ENCODE assay signal across 8 mouse cellular contexts in the genomic region with DNA sequence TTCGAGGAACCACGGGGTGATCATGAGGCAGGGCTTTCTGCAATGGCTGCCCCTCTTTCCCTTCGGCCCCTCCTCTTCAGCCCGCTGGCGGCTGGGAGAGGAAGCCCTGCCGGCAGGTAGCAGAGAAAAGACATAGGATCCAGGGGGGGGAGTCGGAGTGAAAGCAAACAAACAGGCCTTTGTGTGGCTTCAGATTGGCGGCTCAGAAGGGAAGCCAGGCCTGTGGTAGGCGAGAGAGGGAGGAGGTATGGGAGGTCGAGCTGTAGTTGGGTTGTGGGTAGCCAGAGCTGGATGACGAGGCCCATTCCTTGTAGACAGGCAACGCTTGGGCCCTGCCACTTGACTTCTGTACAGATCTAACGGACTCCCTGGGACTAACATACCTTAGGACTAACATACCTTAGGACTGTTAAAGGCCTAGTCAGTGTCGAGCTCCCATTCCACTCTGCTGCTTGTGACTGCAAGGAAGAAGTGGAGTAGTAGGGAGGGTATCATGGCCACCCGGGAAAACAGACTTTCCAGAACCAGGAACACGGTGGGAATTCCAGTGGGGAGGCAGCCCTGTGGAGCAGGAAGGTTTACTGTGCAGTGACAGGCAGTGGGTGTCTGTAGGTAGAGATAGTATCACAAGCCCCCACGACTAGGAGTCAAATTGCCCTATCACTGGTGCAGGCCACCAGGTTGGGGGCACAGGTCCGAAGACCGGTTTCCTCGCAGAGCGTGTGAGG. TPM values are rescaled to one million over a fixed set of nuclear protein-coding genes. Genes with fewer than 3 reads are reported as not detected.
DNase-seq lines count a peak whose midpoint lies in the region; ATAC-seq and TF ChIP-seq lines count a peak whose summit lies in the region.

No protein-coding gene starts in this region.

- peak; percentile 53 for ATAC-seq in hindbrain, embryonic 11.5 days (ENCODE audit: low FRiP score)
- peak; percentile 45; the same call in 1 of the 2 replicates for ATAC-seq in limb, embryonic 12.5 days (ENCODE audit: insufficient number of reproducible peaks, insufficient read depth, low FRiP score, low TSS enrichment, low read depth)
- peak; percentile 61 for ATAC-seq in midbrain, embryonic 11.5 days (ENCODE audit: low FRiP score)

- intact Hi-C loops in gastrocnemius, postnatal 14 days (cut with DNase I; ENCODE audit: low total_unique reads), result no loop called here

- no peaks in the 10 kb centered on the region for H3K9me3 ChIP-seq in E14TG2a.4 (ENCODE audit: low read length)
- no peaks in the 10 kb centered on the region for H3K9me3 ChIP-seq in hindbrain, embryonic 11.5 days (ENCODE audit: control insufficient read depth, low read length)
- no peaks in the 10 kb centered on the region for H3K9me3 ChIP-seq in limb, embryonic 12.5 days
- no peaks in the 10 kb centered on the region for H3K9me3 ChIP-seq in midbrain, embryonic 11.5 days (ENCODE audit: control insufficient read depth, low read length)

- TF ChIP-seq POLR2A in small intestine, adult 2 months (IDR thresholded peaks at IDR 0.05; ENCODE audit: low read depth, low read length), result no peak

- H3K9ac ChIP-seq in hindbrain, embryonic 11.5 days (ENCODE audit: low read depth, low read length), result peak overlapping the region; percentile 69
- peak overlapping the region; percentile 54; the same call in 1 of the 2 replicates for H3K9ac ChIP-seq in limb, embryonic 12.5 days (replicated peaks)
- peak overlapping the region; percentile 57 for H3K9ac ChIP-seq in midbrain, embryonic 11.5 days (ENCODE audit: low read length)

- H3K4me3 ChIP-seq in E14TG2a.4 (replicated peaks; ENCODE audit: low read length), result peak overlapping the region; percentile 81
- peak overlapping the region; percentile 45 for H3K4me3 ChIP-seq in hindbrain, embryonic 11.5 days (ENCODE audit: low read depth, low read length)
- H3K4me3 ChIP-seq in limb, embryonic 12.5 days (replicated peaks), result peak overlapping the region; percentile 50
- H3K4me3 ChIP-seq in midbrain, embryonic 11.5 days (ENCODE audit: low read depth, low read length), result peak overlapping the region; percentile 41
- peak overlapping the region; percentile 74 for H3K4me3 ChIP-seq in small intestine, adult 2 months (ENCODE audit: low read depth, low read length)

- H3K4me2 ChIP-seq in hindbrain, embryonic 11.5 days (replicated peaks; ENCODE audit: low read depth, low read length), result peak overlapping the region; percentile 85
- peak overlapping the region; percentile 85 for H3K4me2 ChIP-seq in limb, embryonic 12.5 days
- peak overlapping the region; percentile 82 for H3K4me2 ChIP-seq in midbrain, embryonic 11.5 days

- WGBS in hindbrain, embryonic 11.5 days, result 2% methylated on average over 20 of the region's 21 CpGs
- 2% methylated on average over 21 of the region's 21 CpGs for WGBS in limb, embryonic 12.5 days
- 1% methylated on average over 21 of the region's 21 CpGs for WGBS in midbrain, embryonic 11.5 days
- 4% methylated on average over 21 of the region's 21 CpGs for WGBS in small intestine, adult 2 months

- TF ChIP-seq CTCF in E14TG2a.4 (conservative IDR thresholded peaks at IDR 0.05; ENCODE audit: low read length), result no peak
- no peak for TF ChIP-seq CTCF in small intestine, adult 2 months (IDR thresholded peaks at IDR 0.05; ENCODE audit: extremely low read depth, insufficient read length, insufficient replicate concordance, low read depth, low read length)

- H3K4me1 ChIP-seq in E14TG2a.4 (replicated peaks; ENCODE audit: low read depth, low read length), result peaks cover 54% of the 10 kb centered on the region
- peaks cover 19% of the 10 kb centered on the region for H3K4me1 ChIP-seq in hindbrain, embryonic 11.5 days (replicated peaks; ENCODE audit: control insufficient read depth, insufficient read depth, low read length)
- H3K4me1 ChIP-seq in limb, embryonic 12.5 days (replicated peaks), result peaks cover 73% of the 10 kb centered on the region
- H3K4me1 ChIP-seq in midbrain, embryonic 11.5 days (ENCODE audit: control insufficient read depth, insufficient read depth, low read length), result peaks cover 26% of the 10 kb centered on the region
- H3K4me1 ChIP-seq in small intestine, adult 2 months (ENCODE audit: control insufficient read depth, insufficient read depth, insufficient read length, low read length), result peaks cover 28% of the 10 kb centered on the region

- peaks cover 16% of the 10 kb centered on the region for H3K27me3 ChIP-seq in E14TG2a.4 (ENCODE audit: insufficient read depth, low read length)
- no peaks in the 10 kb centered on the region for H3K27me3 ChIP-seq in hindbrain, embryonic 11.5 days (ENCODE audit: control insufficient read depth, insufficient read depth, low read length)
- H3K27me3 ChIP-seq in limb, embryonic 12.5 days, result no peaks in the 10 kb centered on the region
- H3K27me3 ChIP-seq in midbrain, embryonic 11.5 days (ENCODE audit: control insufficient read depth, insufficient read depth, low read length), result no peaks in the 10 kb centered on the region
- no peaks in the 10 kb centered on the region for H3K27me3 ChIP-seq in small intestine, adult 2 months (ENCODE audit: control insufficient read depth, insufficient read depth, low read length)

- peak overlapping the region; percentile 91 for H3K27ac ChIP-seq in hindbrain, embryonic 11.5 days (ENCODE audit: low read depth, low read length)
- H3K27ac ChIP-seq in limb, embryonic 12.5 days, result peak overlapping the region; percentile 98
- H3K27ac ChIP-seq in midbrain, embryonic 11.5 days (ENCODE audit: low read depth, low read length), result peak overlapping the region; percentile 87
- peak overlapping the region; percentile 92 for H3K27ac ChIP-seq in small intestine, adult 2 months (ENCODE audit: insufficient read depth, low read depth, low read length)

- DNase-seq in adrenal gland, adult 8-10 months, result peak; percentile 35
- peak; percentile 86 for DNase-seq in fibroblast of lung, adult 2 months (ENCODE audit: low read depth)
- DNase-seq in hindbrain, embryonic 11.5 days (ENCODE audit: low spot score), result peak; percentile 69
- peak; percentile 90 for DNase-seq in midbrain, embryonic 11.5 days (ENCODE audit: low spot score, missing footprints)
- DNase-seq in gastrocnemius, postnatal 14 days, result no peak

- no peaks in the 10 kb centered on the region for H3K36me3 ChIP-seq in E14TG2a.4 (ENCODE audit: insufficient read depth, low read length)
- H3K36me3 ChIP-seq in hindbrain, embryonic 11.5 days (ENCODE audit: control insufficient read depth, insufficient read depth, low read length), result no peaks in the 10 kb centered on the region
- no peaks in the 10 kb centered on the region for H3K36me3 ChIP-seq in limb, embryonic 12.5 days
- H3K36me3 ChIP-seq in midbrain, embryonic 11.5 days (ENCODE audit: control insufficient read depth, insufficient read depth, low read length), result no peaks in the 10 kb centered on the region
- H3K36me3 ChIP-seq in small intestine, adult 2 months (ENCODE audit: control insufficient read depth, insufficient read depth, low read length), result no peaks in the 10 kb centered on the region

RNA-seq across cellular contexts. Expression of gene Rai1, which starts 9.6 kb away (rescaled TPM):
- total RNA-seq in adrenal gland, adult 8-10 months (2022), result 10 to 100 TPM; 46.6 to 87.7 (median 60.0) TPM
- 22.6 and 28.1 TPM in 2 replicates for polyA plus RNA-seq in hindbrain, embryonic 11.5 days (2014; fragmentation: Nextera tagmentation; extraction: Ambion mirVana)
- polyA plus RNA-seq in limb, embryonic 12.5 days (2016; fragmentation: Nextera tagmentation; extraction: Ambion mirVana), result 36.2 and 37.5 TPM in 2 replicates
- 19.0 and 23.9 TPM in 2 replicates for polyA plus RNA-seq in midbrain, embryonic 11.5 days (2014; fragmentation: Nextera tagmentation; extraction: Ambion mirVana)
- 17.6 and 24.3 TPM in 2 replicates for polyA plus RNA-seq in small intestine, adult 2 months (2012; rRNA removed)
- total RNA-seq in gastrocnemius, postnatal 14 days (2021), result 10 to 100 TPM; 15.9 to 18.3 TPM
